Mouse (Mus musculus): ENCODE measurements around the gene Tesk1.

DNA sequence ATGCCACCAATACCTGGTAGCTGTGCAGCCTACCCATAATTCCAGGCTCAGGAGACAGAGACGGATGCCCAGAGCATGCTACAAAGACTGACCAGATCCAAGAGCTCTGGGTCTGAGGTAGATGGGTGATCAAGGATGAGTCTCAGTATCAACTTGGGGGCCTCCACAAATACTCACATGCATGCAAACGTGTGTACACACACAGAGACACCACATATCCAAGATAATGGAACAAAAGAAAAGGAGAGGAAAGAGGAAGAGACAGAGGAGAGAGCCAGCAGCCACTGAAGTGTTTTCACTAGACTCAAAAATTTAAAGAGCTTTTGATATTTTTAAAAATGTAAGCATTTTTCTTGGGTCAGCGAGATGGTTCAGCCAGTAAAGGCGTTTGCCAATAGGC, 23.3 kb upstream of the Tesk1 start:
- TF ChIP-seq CTCF (IDR thresholded peaks at IDR 0.05; ENCODE audit: low read depth, low read length) (no peak), POLR2A (IDR thresholded peaks at IDR 0.05; ENCODE audit: borderline replicate concordance, low read depth, low read length) (no peak)

All from bone marrow macrophage, adult 2 months (primary cell).